Mouse (Mus musculus): ENCODE data around the gene Lama2.

Lama2 gene

GRCm38 (mm10) chr10:27188630-27189365 is 430.8 kb downstream of the Lama2 start:
- DNase-seq (ENCODE audit: low read depth, low spot score), result no peak

- no peak for DNase-seq (ENCODE audit: low read depth, low spot score)
These were observed 435.4 kb downstream of the Lama2 start for GRCm38 (mm10) chr10:27184185-27184584.

- DNase-seq (ENCODE audit: low read depth, low spot score), result no peak
These were observed 445.3 kb downstream of the Lama2 start for GRCm38 (mm10) chr10:27174271-27174670.

GRCm38 (mm10) chr10:27164738-27165137 is 454.8 kb downstream of the Lama2 start:
- no peak for DNase-seq (ENCODE audit: low read depth, low spot score)

- DNase-seq (ENCODE audit: low read depth, low spot score), result peak; percentile 11
These were observed 457.2 kb downstream of the Lama2 start for GRCm38 (mm10) chr10:27162364-27162763.

GRCm38 (mm10) chr10:27150220-27150619 is 469.3 kb downstream of the Lama2 start:
- no peak for DNase-seq (ENCODE audit: low read depth, low spot score)

- no peak for DNase-seq (ENCODE audit: low read depth, low spot score)
These were observed 479.1 kb downstream of the Lama2 start for GRCm38 (mm10) chr10:27140422-27140821.

- no peak for DNase-seq (ENCODE audit: low read depth, low spot score)
These were observed 483.8 kb downstream of the Lama2 start for GRCm38 (mm10) chr10:27135768-27136167.

GRCm38 (mm10) chr10:27133135-27133534 is 486.4 kb downstream of the Lama2 start:
- peak; percentile 51 for DNase-seq (ENCODE audit: low read depth, low spot score)

GRCm38 (mm10) chr10:27127454-27127853 is 492.1 kb downstream of the Lama2 start:
- DNase-seq (ENCODE audit: low read depth, low spot score), result no peak

- no peak for DNase-seq (ENCODE audit: low read depth, low spot score)
These were observed 495.8 kb downstream of the Lama2 start for GRCm38 (mm10) chr10:27123763-27124162.

GRCm38 (mm10) chr10:27117815-27118214 is 501.7 kb downstream of the Lama2 start:
- DNase-seq (ENCODE audit: low read depth, low spot score), result no peak

GRCm38 (mm10) chr10:27116938-27117647 is 502.5 kb downstream of the Lama2 start:
- no peak for DNase-seq (ENCODE audit: low read depth, low spot score)

- DNase-seq (ENCODE audit: low read depth, low spot score), result no peak
These were observed 505.4 kb downstream of the Lama2 start for GRCm38 (mm10) chr10:27114131-27114530.

GRCm38 (mm10) chr10:27103811-27104210 is 515.7 kb downstream of the Lama2 start:
- DNase-seq (ENCODE audit: low read depth, low spot score), result no peak

GRCm38 (mm10) chr10:27101800-27102353 is 517.7 kb downstream of the Lama2 start:
- no peak for DNase-seq (ENCODE audit: low read depth, low spot score)

GRCm38 (mm10) chr10:27077113-27077512 is 542.4 kb downstream of the Lama2 start:
- DNase-seq (ENCODE audit: low read depth, low spot score), result no peak

GRCm38 (mm10) chr10:27068794-27069435 is 550.6 kb downstream of the Lama2 start:
- no peak for DNase-seq (ENCODE audit: low read depth, low spot score)

GRCm38 (mm10) chr10:27063671-27064070 is 555.9 kb downstream of the Lama2 start:
- DNase-seq (ENCODE audit: low read depth, low spot score), result peak; percentile 32

GRCm38 (mm10) chr10:27054488-27054887 is 565.1 kb downstream of the Lama2 start:
- no peak for DNase-seq (ENCODE audit: low read depth, low spot score)

- no peak for DNase-seq (ENCODE audit: low read depth, low spot score)
These were observed 572.4 kb downstream of the Lama2 start for GRCm38 (mm10) chr10:27047196-27047595.

- no peak for DNase-seq (ENCODE audit: low read depth, low spot score)
These were observed 577.7 kb downstream of the Lama2 start for GRCm38 (mm10) chr10:27041812-27042211.
